Mouse (Mus musculus) retina, adult 2 months (tissue): ENCODE measurements around the gene Gstm5.

Source experiments
- DNase-seq: peaks from one replicate; pipeline ENCODE4 v3.0.0-alpha.2; 2012; ENCODE audit warnings: low read depth, low spot score

Gene Gstm5

GRCm38 (mm10) chr3:107931670-107932069 lies 36.0 kb downstream of the Gstm5 start, which contains the start of gene Gstm7:
Gstm7 (minus strand) TSS chr3:107931817.
- peak; percentile 50 for DNase-seq

- no peak for DNase-seq
Observed at GRCm38 (mm10) chr3:107932128-107932527, 36.5 kb downstream of the Gstm5 start.

- no peak for DNase-seq
Observed at GRCm38 (mm10) chr3:107935268-107935667, 39.6 kb downstream of the Gstm5 start.

- DNase-seq, result no peak
Observed at GRCm38 (mm10) chr3:107935888-107936287, 40.3 kb downstream of the Gstm5 start.

- DNase-seq, result no peak
Observed at GRCm38 (mm10) chr3:107939403-107939802, 43.8 kb downstream of the Gstm5 start.

GRCm38 (mm10) chr3:107939830-107940229 lies 44.2 kb downstream of the Gstm5 start:
- DNase-seq, result no peak

GRCm38 (mm10) chr3:107940524-107940923 lies 44.9 kb downstream of the Gstm5 start:
- DNase-seq, result no peak

GRCm38 (mm10) chr3:107941261-107941660 lies 45.6 kb downstream of the Gstm5 start:
- no peak for DNase-seq

- no peak for DNase-seq
Observed at GRCm38 (mm10) chr3:107943239-107943990, 47.8 kb downstream of the Gstm5 start, which contains the start of gene Gstm6. Gstm6 (minus strand) TSS chr3:107943749.

GRCm38 (mm10) chr3:107945729-107946128 lies 50.1 kb downstream of the Gstm5 start:
- DNase-seq, result no peak
